Mouse (Mus musculus) T-helper 17 cell (primary cell): ENCODE data around the gene Sst.

ENCODE experiments used
- in situ Hi-C, 2 experiments: fragments of 300-600 bp; cut with MboI, MseI; formaldehyde crosslinking; loops; 1 replicate in 1 of 2; 2 replicates in 1 of 2; pipeline ENCODE4 v1.15.1; 2025; ENCODE audit warnings: high pct_unique_total_duplicates in 2 of 2

Gene Sst

GRCm38 (mm10) chr16:23887910-23888579 is 2.7 kb downstream of the Sst start:
- in situ Hi-C loops, result no loop called here

GRCm38 (mm10) chr16:23885098-23885497 is 5.7 kb downstream of the Sst start:
- in situ Hi-C loops, result no loop called here

- in situ Hi-C loops, result loop anchor here in 1 of 2 experiments (10.0 kb wide), 1 partner anchor 1660 kb away; no protein-coding TSS in a partner anchor
Observed at GRCm38 (mm10) chr16:23855242-23855641, 35.5 kb downstream of the Sst start.

GRCm38 (mm10) chr16:23849720-23850119 is 41.0 kb downstream of the Sst start:
- in situ Hi-C loops, result loop anchor here in 1 of 2 experiments (10.0 kb wide), 1 partner anchor 1655 kb away; no protein-coding TSS in a partner anchor

- in situ Hi-C loops, result no loop called here
Observed at GRCm38 (mm10) chr16:23849176-23849575, 41.6 kb downstream of the Sst start.

- in situ Hi-C loops, result no loop called here
Observed at GRCm38 (mm10) chr16:23844622-23845021, 46.1 kb downstream of the Sst start.

GRCm38 (mm10) chr16:23842609-23843008 is 48.1 kb downstream of the Sst start:
- in situ Hi-C loops, result no loop called here
